Mouse (Mus musculus) spleen, postnatal 0 days (tissue): Measurements from ENCODE around the gene Tdrd6. TPM values are rescaled to one million over a fixed set of nuclear protein-coding genes. Genes with fewer than 3 reads are reported as not detected.

Experiments used
- polyA plus RNA-seq: library from polyadenylated mRNA; unstranded; fragments of >200 nt; fragmentation: Nextera tagmentation; extraction: Ambion mirVana; gene quantifications from 2 replicates; pipeline ENCODE4 v1.2.1, GENCODE M21; 2015

Tdrd6 gene
- not detected in 2 replicates for polyA plus RNA-seq

GRCm38 (mm10) chr17:43629496-43630426 lies at the start of gene Tdrd6:
TSS of gene Tdrd6 (minus strand) at chr17:43630299.

GRCm38 (mm10) chr17:43667290-43667843 lies 37.3 kb upstream of the Tdrd6 start, which contains the start of gene Cyp39a1:
TSS of gene Cyp39a1 (plus strand) at chr17:43667425.

GRCm38 (mm10) chr17:43666576-43667289 lies 36.6 kb upstream of the Tdrd6 start, which contains the start of gene Slc25a27:
TSS of gene Slc25a27 (minus strand) at chr17:43667214.

GRCm38 (mm10) chr17:43567992-43568888 lies 61.9 kb downstream of the Tdrd6 start, which contains the start of gene Pla2g7:
TSS of gene Pla2g7 (plus strand) at chr17:43568098.

Other genes with a start within 250 kb of the Tdrd6 start
- gene Mep1a, start 127.5 kb downstream of the Tdrd6 start, polyA plus RNA-seq: not detected in 2 replicates
- 0.32 and 0.38 TPM in 2 replicates for gene Ankrd66, start 86.7 kb downstream of the Tdrd6 start, polyA plus RNA-seq
- 41.6 and 48.2 TPM in 2 replicates for gene Pla2g7, start 62.2 kb downstream of the Tdrd6 start, polyA plus RNA-seq
- 4.5 and 6.9 TPM in 2 replicates for gene Slc25a27, start 36.9 kb upstream of the Tdrd6 start, polyA plus RNA-seq
- 3.9 and 5.2 TPM in 2 replicates for gene Cyp39a1, start 37.1 kb upstream of the Tdrd6 start, polyA plus RNA-seq
- gene Rcan2, start 171.1 kb upstream of the Tdrd6 start, polyA plus RNA-seq: 1.7 and 2.4 TPM in 2 replicates